Mouse (Mus musculus): ENCODE results near the gene Spry2. TPM values are rescaled to one million over a fixed set of nuclear protein-coding genes. Genes with fewer than 3 reads are reported as not detected.

The Spry2 gene
- total and polyA plus RNA-seq, 2 experiments from 2014 or later, result 24.3 to 38.1 TPM

GRCm38 (mm10) chr14:105865381-105865938 is 31.2 kb downstream of the Spry2 start:
- Histone ChIP-seq H3K27ac (ENCODE audit: low read depth, low read length) (no peak overlapping the region), H3K4me3 (ENCODE audit: low read depth, low read length) (no peak overlapping the region), H3K9me3 (ENCODE audit: low read length) (peaks cover 4% of the 10 kb centered on the region; the same call in 1 of the 2 replicates), H3K9ac (replicated peaks; ENCODE audit: low read length, poor library complexity, severe bottlenecking) (no peak overlapping the region), H3K27me3 (ENCODE audit: insufficient read depth, low read length) (no peaks in the 10 kb centered on the region), H3K4me1 (ENCODE audit: insufficient read depth, low read length) (no peaks in the 10 kb centered on the region), H3K36me3 (ENCODE audit: insufficient read depth, low read length) (no peaks in the 10 kb centered on the region), H3K4me2 (ENCODE audit: low read depth, low read length, poor library complexity, severe bottlenecking) (no peak overlapping the region)
- 94% methylated on average over 5 of the region's 5 CpGs for WGBS
- no peak for TF ChIP-seq CTCF (IDR thresholded peaks at IDR 0.05)
- ATAC-seq (ENCODE audit: low FRiP score) (no peak), DNase-seq (ENCODE audit: low spot score) (no peak)

GRCm38 (mm10) chr14:105862199-105862598 is 34.4 kb downstream of the Spry2 start:
- 79% methylated on average over 11 of the region's 11 CpGs for WGBS
- DNase-seq (ENCODE audit: low spot score) (no peak), ATAC-seq (ENCODE audit: low FRiP score) (no peak)
- Histone ChIP-seq H3K36me3 (ENCODE audit: insufficient read depth, low read length) (no peaks in the 10 kb centered on the region), H3K9ac (replicated peaks; ENCODE audit: low read length, poor library complexity, severe bottlenecking) (no peak overlapping the region), H3K9me3 (ENCODE audit: low read length) (peaks cover 4% of the 10 kb centered on the region; the same call in 1 of the 2 replicates), H3K4me3 (ENCODE audit: low read depth, low read length) (no peak overlapping the region), H3K27ac (ENCODE audit: low read depth, low read length) (no peak overlapping the region), H3K4me2 (ENCODE audit: low read depth, low read length, poor library complexity, severe bottlenecking) (no peak overlapping the region), H3K27me3 (ENCODE audit: insufficient read depth, low read length) (no peaks in the 10 kb centered on the region), H3K4me1 (ENCODE audit: insufficient read depth, low read length) (no peaks in the 10 kb centered on the region)
- TF ChIP-seq CTCF (IDR thresholded peaks at IDR 0.05), result no peak

GRCm38 (mm10) chr14:105860920-105861319 is 35.7 kb downstream of the Spry2 start:
- no peak overlapping the region for H3K4me3 ChIP-seq (ENCODE audit: low read depth, low read length)
- no peak for DNase-seq (ENCODE audit: low spot score)
- H3K9ac ChIP-seq (replicated peaks; ENCODE audit: low read length, poor library complexity, severe bottlenecking), result no peak overlapping the region

GRCm38 (mm10) chr14:105860276-105860675 is 36.3 kb downstream of the Spry2 start:
- TF ChIP-seq CTCF (IDR thresholded peaks at IDR 0.05), result no peak
- H3K9me3 ChIP-seq (ENCODE audit: low read length), result peaks cover 4% of the 10 kb centered on the region; the same call in 1 of the 2 replicates
- no peak overlapping the region for H3K27ac ChIP-seq (ENCODE audit: low read depth, low read length)
- H3K4me2 ChIP-seq (ENCODE audit: low read depth, low read length, poor library complexity, severe bottlenecking), result no peak overlapping the region
- ATAC-seq (ENCODE audit: low FRiP score) (no peak), DNase-seq (ENCODE audit: low spot score) (no peak)
- no peak overlapping the region for H3K4me3 ChIP-seq (ENCODE audit: low read depth, low read length)
- no peaks in the 10 kb centered on the region for H3K27me3 ChIP-seq (ENCODE audit: insufficient read depth, low read length)
- no peak overlapping the region for H3K9ac ChIP-seq (replicated peaks; ENCODE audit: low read length, poor library complexity, severe bottlenecking)
- WGBS, result 92% methylated on average over 4 of the region's 4 CpGs
- H3K36me3 ChIP-seq (ENCODE audit: insufficient read depth, low read length), result no peaks in the 10 kb centered on the region
- no peaks in the 10 kb centered on the region for H3K4me1 ChIP-seq (ENCODE audit: insufficient read depth, low read length)

More at GRCm38 (mm10) chr14:105860920-105861319, 35.7 kb downstream of the Spry2 start:
- Histone ChIP-seq H3K27me3 (ENCODE audit: insufficient read depth, low read length) (no peaks in the 10 kb centered on the region), H3K27ac (ENCODE audit: low read depth, low read length) (no peak overlapping the region), H3K9me3 (ENCODE audit: low read length) (peaks cover 4% of the 10 kb centered on the region; the same call in 1 of the 2 replicates), H3K4me1 (ENCODE audit: insufficient read depth, low read length) (no peaks in the 10 kb centered on the region), H3K4me2 (ENCODE audit: low read depth, low read length, poor library complexity, severe bottlenecking) (no peak overlapping the region), H3K36me3 (ENCODE audit: insufficient read depth, low read length) (no peaks in the 10 kb centered on the region)
- no peak for TF ChIP-seq CTCF (IDR thresholded peaks at IDR 0.05)
- WGBS, result 45% methylated on average over 6 of the region's 6 CpGs
- ATAC-seq (ENCODE audit: low FRiP score), result no peak

GRCm38 (mm10) chr14:105859876-105860275 is 36.7 kb downstream of the Spry2 start:
- TF ChIP-seq CTCF (IDR thresholded peaks at IDR 0.05), result no peak
- H3K36me3 ChIP-seq (ENCODE audit: insufficient read depth, low read length), result no peaks in the 10 kb centered on the region

GRCm38 (mm10) chr14:105859368-105859767 is 37.3 kb downstream of the Spry2 start:
- Histone ChIP-seq H3K9ac (replicated peaks; ENCODE audit: low read length, poor library complexity, severe bottlenecking) (no peak overlapping the region), H3K4me1 (ENCODE audit: insufficient read depth, low read length) (no peaks in the 10 kb centered on the region), H3K27me3 (ENCODE audit: insufficient read depth, low read length) (no peaks in the 10 kb centered on the region), H3K9me3 (ENCODE audit: low read length) (peaks cover 4% of the 10 kb centered on the region; the same call in 1 of the 2 replicates), H3K27ac (ENCODE audit: low read depth, low read length) (no peak overlapping the region), H3K36me3 (ENCODE audit: insufficient read depth, low read length) (no peaks in the 10 kb centered on the region), H3K4me3 (ENCODE audit: low read depth, low read length) (no peak overlapping the region), H3K4me2 (ENCODE audit: low read depth, low read length, poor library complexity, severe bottlenecking) (no peak overlapping the region)
- WGBS, result 11% methylated on average over 4 of the region's 4 CpGs
- TF ChIP-seq CTCF (IDR thresholded peaks at IDR 0.05), result no peak
- DNase-seq (ENCODE audit: low spot score), result no peak
- ATAC-seq (ENCODE audit: low FRiP score), result no peak

More at GRCm38 (mm10) chr14:105859876-105860275, 36.7 kb downstream of the Spry2 start:
- Histone ChIP-seq H3K4me2 (ENCODE audit: low read depth, low read length, poor library complexity, severe bottlenecking) (no peak overlapping the region), H3K9ac (replicated peaks; ENCODE audit: low read length, poor library complexity, severe bottlenecking) (no peak overlapping the region), H3K4me3 (ENCODE audit: low read depth, low read length) (no peak overlapping the region), H3K27me3 (ENCODE audit: insufficient read depth, low read length) (no peaks in the 10 kb centered on the region), H3K27ac (ENCODE audit: low read depth, low read length) (no peak overlapping the region), H3K4me1 (ENCODE audit: insufficient read depth, low read length) (no peaks in the 10 kb centered on the region), H3K9me3 (ENCODE audit: low read length) (peaks cover 4% of the 10 kb centered on the region; the same call in 1 of the 2 replicates)
- WGBS, result 25% methylated on average over 2 of the region's 2 CpGs
- no peak for DNase-seq (ENCODE audit: low spot score)
- no peak for ATAC-seq (ENCODE audit: low FRiP score)
